Mouse (Mus musculus): ENCODE data around the gene Krtap17-1.

GRCm38 (mm10) chr11:99990571-99990970 lies 3.2 kb downstream of the Krtap17-1 start:
- TF ChIP-seq CTCF (IDR thresholded peaks at IDR 0.05; ENCODE audit: low read depth, low read length): no peak
- no peak for TF ChIP-seq POLR2A (IDR thresholded peaks at IDR 0.05; ENCODE audit: extremely low read depth, insufficient read depth, low read length)
